Mouse (Mus musculus): Measurements from ENCODE around the gene Grm8. TPM values are rescaled to one million over a fixed set of nuclear protein-coding genes. Genes with fewer than 3 reads are reported as not detected.

The Grm8 gene
- polyA plus RNA-seq, 1 experiment from 2014 or later = 3.7 TPM

DNA sequence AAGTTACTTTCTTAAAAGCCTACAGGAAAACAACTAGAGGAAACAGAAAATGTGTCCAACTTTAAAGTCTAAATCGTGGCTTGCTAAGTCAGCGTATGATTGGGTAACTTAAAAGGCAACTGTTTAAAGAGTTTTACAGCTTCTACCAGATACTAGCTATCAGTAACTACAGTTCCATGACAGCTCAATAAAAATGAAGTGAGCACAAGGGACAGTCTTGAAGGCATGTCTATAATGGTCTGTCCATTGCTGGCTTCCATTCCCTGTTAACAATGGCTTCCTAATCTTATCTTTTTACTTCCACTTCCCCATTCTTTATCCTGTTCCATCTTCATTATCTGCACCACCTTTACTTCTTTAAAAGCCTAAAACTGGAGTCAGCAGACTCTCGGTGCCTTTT lies 353.6 kb downstream of the Grm8 start:
- no peaks in the 10 kb centered on the region for H3K27me3 ChIP-seq (replicated peaks; ENCODE audit: control insufficient read depth, insufficient read depth, low read length)
- no peak overlapping the region for H3K27ac ChIP-seq (ENCODE audit: low read length)
- H3K9ac ChIP-seq (ENCODE audit: low read depth, low read length) = no peak overlapping the region
- no peak overlapping the region for H3K4me2 ChIP-seq (ENCODE audit: low read depth, low read length)
- H3K4me3 ChIP-seq (ENCODE audit: low read length) = no peak overlapping the region
- ATAC-seq = peak; percentile 87
- no peaks in the 10 kb centered on the region for H3K9me3 ChIP-seq (ENCODE audit: control insufficient read depth, low read length)
- 62% methylated on average over 3 of the region's 3 CpGs for WGBS
- H3K36me3 ChIP-seq (ENCODE audit: control insufficient read depth, insufficient read depth, low read length) = no peaks in the 10 kb centered on the region
- no peaks in the 10 kb centered on the region for H3K4me1 ChIP-seq (ENCODE audit: control insufficient read depth, insufficient read depth, low read length)

GRCm38 (mm10) chr6:27775646-27776271 lies 359.2 kb downstream of the Grm8 start:
- Histone ChIP-seq H3K27ac (ENCODE audit: low read length) (no peak overlapping the region), H3K4me3 (ENCODE audit: low read length) (no peak overlapping the region), H3K9me3 (ENCODE audit: control insufficient read depth, low read length) (no peaks in the 10 kb centered on the region), H3K9ac (ENCODE audit: low read depth, low read length) (no peak overlapping the region), H3K4me2 (ENCODE audit: low read depth, low read length) (no peak overlapping the region), H3K4me1 (ENCODE audit: control insufficient read depth, insufficient read depth, low read length) (no peaks in the 10 kb centered on the region), H3K27me3 (replicated peaks; ENCODE audit: control insufficient read depth, insufficient read depth, low read length) (no peaks in the 10 kb centered on the region), H3K36me3 (ENCODE audit: control insufficient read depth, insufficient read depth, low read length) (no peaks in the 10 kb centered on the region)
- ATAC-seq = peak; percentile 99
- WGBS = 70% methylated on average over 4 of the region's 4 CpGs

DNA sequence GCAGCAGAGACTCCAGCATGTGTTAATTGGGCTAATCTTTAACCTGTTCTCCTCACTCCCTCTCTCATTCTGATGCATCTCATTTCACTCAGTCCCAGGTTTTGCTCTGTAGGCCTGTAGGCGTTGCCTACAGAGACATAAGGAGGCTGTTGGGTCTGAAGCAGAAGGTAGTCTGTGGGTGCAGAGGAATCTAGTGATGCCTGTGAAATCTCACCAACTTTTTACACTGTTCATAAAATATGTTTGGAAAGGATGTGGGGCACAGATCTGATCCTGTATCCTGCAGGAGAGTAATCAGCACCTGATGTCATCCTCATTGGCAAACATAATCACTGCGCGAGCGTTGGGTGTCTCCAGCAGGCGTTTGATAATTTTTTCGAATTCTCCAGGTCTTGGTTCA lies 372.9 kb downstream of the Grm8 start:
- H3K4me3 ChIP-seq (ENCODE audit: low read length) = no peak overlapping the region
- no peaks in the 10 kb centered on the region for H3K4me1 ChIP-seq (ENCODE audit: control insufficient read depth, insufficient read depth, low read length)
- no peak overlapping the region for H3K4me2 ChIP-seq (ENCODE audit: low read depth, low read length)
- H3K27me3 ChIP-seq (replicated peaks; ENCODE audit: control insufficient read depth, insufficient read depth, low read length) = no peaks in the 10 kb centered on the region
- ATAC-seq = no peak
- H3K9me3 ChIP-seq (ENCODE audit: control insufficient read depth, low read length) = no peaks in the 10 kb centered on the region
- no peak overlapping the region for H3K27ac ChIP-seq (ENCODE audit: low read length)
- 75% methylated on average over 6 of the region's 6 CpGs for WGBS
- H3K9ac ChIP-seq (ENCODE audit: low read depth, low read length) = no peak overlapping the region
- H3K36me3 ChIP-seq (ENCODE audit: control insufficient read depth, insufficient read depth, low read length) = no peaks in the 10 kb centered on the region

DNA sequence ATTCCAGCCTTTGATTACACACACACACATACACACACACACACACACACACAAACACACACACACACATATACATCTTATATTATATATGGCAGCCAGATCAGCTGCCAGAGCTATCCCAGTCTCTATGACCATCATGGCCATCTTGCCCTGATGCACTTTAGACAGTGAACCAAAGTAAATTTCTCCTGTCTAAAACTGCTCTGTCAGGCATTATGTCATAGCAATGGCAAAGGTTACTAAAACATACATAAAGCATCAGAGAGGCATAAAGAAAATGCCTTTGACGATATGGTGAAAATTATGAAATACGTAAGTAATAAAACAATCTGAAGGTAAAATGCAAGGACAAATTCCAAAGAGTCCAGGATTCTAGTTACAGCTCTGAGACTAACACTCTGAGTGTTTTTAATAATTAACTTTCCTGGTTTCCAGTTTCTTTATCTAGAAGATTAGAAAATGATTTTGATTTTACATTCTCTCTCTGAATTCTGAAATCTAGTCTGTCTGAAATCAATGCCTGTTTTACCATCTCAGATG lies 381.6 kb downstream of the Grm8 start:
- Histone ChIP-seq H3K9me3 (ENCODE audit: control insufficient read depth, low read length) (no peaks in the 10 kb centered on the region), H3K36me3 (ENCODE audit: control insufficient read depth, insufficient read depth, low read length) (no peaks in the 10 kb centered on the region), H3K27me3 (replicated peaks; ENCODE audit: control insufficient read depth, insufficient read depth, low read length) (no peaks in the 10 kb centered on the region), H3K9ac (ENCODE audit: low read depth, low read length) (no peak overlapping the region), H3K4me3 (ENCODE audit: low read length) (no peak overlapping the region), H3K4me1 (ENCODE audit: control insufficient read depth, insufficient read depth, low read length) (no peaks in the 10 kb centered on the region), H3K27ac (ENCODE audit: low read length) (no peak overlapping the region), H3K4me2 (ENCODE audit: low read depth, low read length) (no peak overlapping the region)
- 70% methylated on average over 2 of the region's 2 CpGs for WGBS
- ATAC-seq = peak; percentile 98

GRCm38 (mm10) chr6:27746493-27746892 lies 388.5 kb downstream of the Grm8 start:
- no peaks in the 10 kb centered on the region for H3K9me3 ChIP-seq (ENCODE audit: control insufficient read depth, low read length)
- no peak overlapping the region for H3K27ac ChIP-seq (ENCODE audit: low read length)
- H3K4me2 ChIP-seq (ENCODE audit: low read depth, low read length) = no peak overlapping the region
- H3K27me3 ChIP-seq (replicated peaks; ENCODE audit: control insufficient read depth, insufficient read depth, low read length) = no peaks in the 10 kb centered on the region
- no peaks in the 10 kb centered on the region for H3K4me1 ChIP-seq (ENCODE audit: control insufficient read depth, insufficient read depth, low read length)
- no peak overlapping the region for H3K9ac ChIP-seq (ENCODE audit: low read depth, low read length)
- ATAC-seq = no peak
- no peaks in the 10 kb centered on the region for H3K36me3 ChIP-seq (ENCODE audit: control insufficient read depth, insufficient read depth, low read length)
- H3K4me3 ChIP-seq (ENCODE audit: low read length) = no peak overlapping the region
- WGBS = 65% methylated on average over 4 of the region's 4 CpGs

GRCm38 (mm10) chr6:27745693-27746451 lies 389.1 kb downstream of the Grm8 start:
- ATAC-seq = no peak
- Histone ChIP-seq H3K9ac (ENCODE audit: low read depth, low read length) (no peak overlapping the region), H3K4me3 (ENCODE audit: low read length) (no peak overlapping the region), H3K27ac (ENCODE audit: low read length) (no peak overlapping the region), H3K27me3 (replicated peaks; ENCODE audit: control insufficient read depth, insufficient read depth, low read length) (no peaks in the 10 kb centered on the region), H3K9me3 (ENCODE audit: control insufficient read depth, low read length) (no peaks in the 10 kb centered on the region), H3K4me2 (ENCODE audit: low read depth, low read length) (no peak overlapping the region), H3K36me3 (ENCODE audit: control insufficient read depth, insufficient read depth, low read length) (no peaks in the 10 kb centered on the region), H3K4me1 (ENCODE audit: control insufficient read depth, insufficient read depth, low read length) (no peaks in the 10 kb centered on the region)
- WGBS = 23% methylated on average over 5 of the region's 5 CpGs

DNA sequence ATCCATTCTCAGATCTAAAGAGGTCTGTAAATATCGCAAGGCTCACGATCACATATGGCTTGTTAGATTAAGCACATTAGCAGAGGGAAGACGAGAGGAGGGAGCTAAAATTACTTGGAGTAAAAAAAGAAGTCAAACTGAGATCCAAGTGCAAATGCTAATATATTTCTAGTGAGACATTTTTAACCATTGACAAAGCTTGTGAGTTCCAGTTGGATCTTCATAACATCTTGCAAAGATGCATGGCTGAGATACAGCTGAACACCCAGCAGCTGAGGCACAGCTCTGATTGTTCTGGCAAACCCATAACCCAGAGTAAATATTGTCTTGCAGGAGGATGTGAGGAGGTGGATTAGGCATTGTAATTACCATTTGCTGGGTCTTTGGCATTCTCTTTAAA lies 445.6 kb downstream of the Grm8 start:
- Histone ChIP-seq H3K27me3 (replicated peaks; ENCODE audit: control insufficient read depth, insufficient read depth, low read length) (no peaks in the 10 kb centered on the region), H3K27ac (ENCODE audit: low read length) (no peak overlapping the region), H3K4me1 (ENCODE audit: control insufficient read depth, insufficient read depth, low read length) (no peaks in the 10 kb centered on the region), H3K9me3 (ENCODE audit: control insufficient read depth, low read length) (no peaks in the 10 kb centered on the region), H3K4me3 (ENCODE audit: low read length) (no peak overlapping the region), H3K9ac (ENCODE audit: low read depth, low read length) (no peak overlapping the region), H3K4me2 (ENCODE audit: low read depth, low read length) (no peak overlapping the region), H3K36me3 (ENCODE audit: control insufficient read depth, insufficient read depth, low read length) (no peaks in the 10 kb centered on the region)
- 63% methylated on average over 3 of the region's 3 CpGs for WGBS
- no peak for ATAC-seq

- ATAC-seq = no peak
- Histone ChIP-seq H3K27me3 (replicated peaks; ENCODE audit: control insufficient read depth, insufficient read depth, low read length) (no peaks in the 10 kb centered on the region), H3K4me2 (ENCODE audit: low read depth, low read length) (no peak overlapping the region), H3K36me3 (ENCODE audit: control insufficient read depth, insufficient read depth, low read length) (no peaks in the 10 kb centered on the region), H3K9me3 (ENCODE audit: control insufficient read depth, low read length) (no peaks in the 10 kb centered on the region), H3K9ac (ENCODE audit: low read depth, low read length) (no peak overlapping the region), H3K27ac (ENCODE audit: low read length) (no peak overlapping the region), H3K4me3 (ENCODE audit: low read length) (no peak overlapping the region), H3K4me1 (ENCODE audit: control insufficient read depth, insufficient read depth, low read length) (no peaks in the 10 kb centered on the region)
- 38% methylated on average over 6 of the region's 6 CpGs for WGBS
Observed at GRCm38 (mm10) chr6:27661747-27662435, 473.1 kb downstream of the Grm8 start.

- no peak overlapping the region for H3K4me3 ChIP-seq (ENCODE audit: low read length)
- H3K27me3 ChIP-seq (replicated peaks; ENCODE audit: control insufficient read depth, insufficient read depth, low read length) = no peaks in the 10 kb centered on the region
- WGBS = 72% methylated on average over 1 of the region's 1 CpGs
- H3K36me3 ChIP-seq (ENCODE audit: control insufficient read depth, insufficient read depth, low read length) = no peaks in the 10 kb centered on the region
- no peaks in the 10 kb centered on the region for H3K4me1 ChIP-seq (ENCODE audit: control insufficient read depth, insufficient read depth, low read length)
- H3K4me2 ChIP-seq (ENCODE audit: low read depth, low read length) = no peak overlapping the region
- H3K9ac ChIP-seq (ENCODE audit: low read depth, low read length) = no peak overlapping the region
- H3K9me3 ChIP-seq (ENCODE audit: control insufficient read depth, low read length) = no peaks in the 10 kb centered on the region
- H3K27ac ChIP-seq (ENCODE audit: low read length) = no peak overlapping the region
- no peak for ATAC-seq
Observed at GRCm38 (mm10) chr6:27657520-27657919, 477.5 kb downstream of the Grm8 start.

Measured in intestine, embryonic 16.5 days (tissue).